Mouse (Mus musculus) embryonic fibroblast, embryonic 13.5 days (primary cell): ENCODE data around the gene Col6a1.
A peak's percentile ranks its signal among the peaks of the same experiment; 100 is the strongest.

Experiments used
- CTCF ChIP-seq: IDR thresholded peaks from 2 replicates; pipeline ENCODE4 v1.5.1; 2011; ENCODE audit warnings: mild to moderate bottlenecking, control low read depth, low read length, moderate library complexity, borderline replicate concordance; ENCODE audit not compliant: insufficient read depth
- POLR2A ChIP-seq: IDR thresholded peaks from 2 replicates; pipeline ENCODE4 v1.6.1; 2011; ENCODE audit warnings: low read depth, mild to moderate bottlenecking, control low read depth, low read length, moderate library complexity

GRCm38 (mm10) chr10:76728369-76728768 lies 2.4 kb upstream of the Col6a1 start:
- TF ChIP-seq POLR2A (no peak), CTCF (peak; percentile 56; the same call in 1 of the 2 replicates)
